Mouse (Mus musculus): Measurements from ENCODE around the gene Pfkfb3.

- TF ChIP-seq CTCF (IDR thresholded peaks at IDR 0.05; ENCODE audit: borderline replicate concordance, extremely low read depth, insufficient read depth, insufficient read length) = no peak
- TF ChIP-seq POLR2A (IDR thresholded peaks at IDR 0.05; ENCODE audit: borderline replicate concordance, extremely low read depth, insufficient read depth, insufficient read length, poor library complexity, severe bottlenecking) = no peak
Observed at GRCm38 (mm10) chr2:11566241-11566640, 12.4 kb upstream of the Pfkfb3 start.

Data from brain, embryonic 14.5 days (tissue).